Mouse (Mus musculus): ENCODE results near the gene Pla2g5. TPM values are rescaled to one million over a fixed set of nuclear protein-coding genes. Genes with fewer than 3 reads are reported as not detected.

Pla2g5 gene
- total RNA-seq, 2 experiments from 2014 or later: 1.3 to 3.1 TPM

- DNase-seq (ENCODE audit: low spot score in 2 of 2): no peak
These were observed 109.7 kb downstream of the Pla2g5 start for GRCm38 (mm10) chr4:138753608-138754007.

- DNase-seq (ENCODE audit: low spot score in 2 of 2): no peak
These were observed 110.7 kb downstream of the Pla2g5 start for GRCm38 (mm10) chr4:138752603-138753002.

Other genes starting within 250 kb of the Pla2g5 start
- 1 to 10 TPM; 1.6 to 3.0 TPM for gene Vwa5b1, start 227.6 kb downstream of the Pla2g5 start, total RNA-seq (2021)
- gene Pla2g2c, start 138.7 kb downstream of the Pla2g5 start, total RNA-seq (2021): under 1 TPM in 1 of 2 experiments, not detected in 1; 0.28 TPM
- 1 to 10 TPM; 1.5 to 2.7 TPM for gene Ubxn10, start 126.3 kb downstream of the Pla2g5 start, total RNA-seq (2021)
- gene Pla2g2f, start 105.9 kb downstream of the Pla2g5 start, total RNA-seq (2021): under 1 TPM; 0.16 to 0.60 TPM
- under 1 TPM in 1 of 2 experiments, not detected in 1; 0.29 TPM for gene Pla2g2d, start 87.7 kb downstream of the Pla2g5 start, total RNA-seq (2021)
- not detected for gene Gm13030, start 10.5 kb upstream of the Pla2g5 start, total RNA-seq (2021)
- not detected for gene Pla2g2e, start 14.5 kb upstream of the Pla2g5 start, total RNA-seq (2021)
- 10 to 100 TPM; 10.7 to 11.5 TPM for gene Otud3, start 50.5 kb upstream of the Pla2g5 start, total RNA-seq (2021)
- not detected for gene Rnf186, start 103.6 kb upstream of the Pla2g5 start, total RNA-seq (2021)
- gene Tmco4, start 109.4 kb upstream of the Pla2g5 start, total RNA-seq (2021): 1 to 10 TPM; 2.1 to 3.0 TPM
- 1 to 10 TPM; 7.9 to 8.5 TPM for gene Htr6, start 212.1 kb upstream of the Pla2g5 start, total RNA-seq (2021)
- gene Nbl1, start 229.5 kb upstream of the Pla2g5 start, total RNA-seq (2021): 10 to 100 TPM; 77.4 to 93.7 TPM